Mouse (Mus musculus): ENCODE measurements around the gene Zswim5.

GRCm38 (mm10) chr4:116878491-116878890, 1.3 kb downstream of the Zswim5 start:
- TF ChIP-seq EP300 (IDR thresholded peaks at IDR 0.05; ENCODE audit: insufficient read depth, low read depth, low read length): no peak
- TF ChIP-seq POLR2A (IDR thresholded peaks at IDR 0.05; ENCODE audit: insufficient read depth, low read length): no peak

Data from ES-Bruce4 (cell line).